Mouse (Mus musculus) MEL (cell line): ENCODE data around the gene Unc5cl.

ENCODE experiments used
- CHD1 ChIP-seq: IDR thresholded peaks from 2 replicates; pipeline ENCODE4 v1.6.1; 2012; ENCODE audit warnings: low read depth, mild to moderate bottlenecking, inconsistent platforms, low read length, improper control_type of control experiment
- CTCF ChIP-seq, 3 experiments: IDR thresholded peaks in 2 of 3; conservative IDR thresholded peaks in 1 of 3; 2 replicates each; pipeline ENCODE4 v1.5.1; 2011 to 2012; ENCODE audit warnings: low read length in 3 of 3, low read depth in 2 of 3, mild to moderate bottlenecking in 2 of 3, improper control_type of control experiment in 1 of 3, inconsistent platforms in 1 of 3, mixed read lengths in 1 of 3, moderate library complexity in 1 of 3; ENCODE audit not compliant: control insufficient read depth in 1 of 3, insufficient read depth in 1 of 3, poor library complexity in 1 of 3, severe bottlenecking in 1 of 3
- EP300 ChIP-seq, 2 experiments: IDR thresholded peaks; 2 replicates each; pipeline ENCODE4 v1.6.1; 2011; ENCODE audit warnings: improper control_type of control experiment in 2 of 2, low read length in 2 of 2, low read depth in 1 of 2, mild to moderate bottlenecking in 1 of 2
- MAX ChIP-seq: IDR thresholded peaks from 2 replicates; pipeline ENCODE4 v1.6.1; 2011; ENCODE audit warnings: low read length, improper control_type of control experiment
- NRF1 ChIP-seq: IDR thresholded peaks from 2 replicates; pipeline ENCODE4 v1.6.1; 2014; ENCODE audit warnings: low read depth, mild to moderate bottlenecking, inconsistent platforms, low read length, improper control_type of control experiment, moderate library complexity; ENCODE audit not compliant: poor library complexity, insufficient read depth, severe bottlenecking
- POLR2A ChIP-seq, 2 experiments: IDR thresholded peaks; 2 replicates each; pipeline ENCODE4 v1.6.1; 2011 to 2012; ENCODE audit warnings: low read length in 2 of 2, mild to moderate bottlenecking in 2 of 2, control low read depth in 1 of 2, improper control_type of control experiment in 1 of 2, low read depth in 1 of 2, moderate library complexity in 1 of 2; ENCODE audit not compliant: control insufficient read depth in 1 of 2, insufficient read depth in 1 of 2, poor library complexity in 1 of 2
- USF2 ChIP-seq, 2 experiments: IDR thresholded peaks; 2 replicates each; pipeline ENCODE4 v1.6.1; 2011 to 2012; ENCODE audit warnings: improper control_type of control experiment in 2 of 2, low read length in 2 of 2, borderline replicate concordance in 1 of 2, inconsistent platforms in 1 of 2, low read depth in 1 of 2, mild to moderate bottlenecking in 1 of 2; ENCODE audit not compliant: insufficient read depth in 1 of 2
- ZMIZ1 ChIP-seq: IDR thresholded peaks from 2 replicates; pipeline ENCODE4 v1.6.1; 2012; ENCODE audit warnings: low read depth, mild to moderate bottlenecking, inconsistent platforms, low read length, improper control_type of control experiment, moderate library complexity

DNA sequence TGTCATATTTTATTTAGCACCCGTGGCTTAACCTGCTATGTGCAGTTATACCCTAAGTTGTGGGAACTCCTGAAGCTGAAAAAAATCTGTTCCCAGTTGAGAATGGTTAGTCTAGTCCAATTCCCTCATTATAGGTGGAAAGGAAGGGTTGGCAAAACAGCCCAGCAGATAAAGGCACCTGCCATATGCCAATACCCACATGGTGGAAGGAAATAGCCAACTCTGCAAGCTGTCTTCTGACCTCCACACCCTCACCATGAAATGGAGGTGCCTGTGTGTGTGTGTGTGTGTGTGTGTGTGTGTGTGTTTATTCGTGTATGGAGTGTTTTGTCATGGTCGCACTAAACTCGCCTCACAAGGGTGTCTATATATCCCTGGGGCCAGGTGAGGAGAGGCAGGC lies 115.0 kb downstream of the Unc5cl start:
- TF ChIP-seq CHD1 (no peak), POLR2A (IDR thresholded peaks at IDR 0.05; ENCODE audit: control insufficient read depth in 1 of 2, insufficient read depth in 1 of 2, low read depth in 1 of 2, low read length in 2 of 2, poor library complexity in 1 of 2) (no peak), ZMIZ1 (no peak), CTCF (IDR thresholded peaks at IDR 0.05 in 2 of 3, conservative IDR thresholded peaks at IDR 0.05 in 1 of 3; ENCODE audit: control insufficient read depth in 1 of 3, insufficient read depth in 1 of 3, low read depth in 2 of 3, low read length in 3 of 3, poor library complexity in 1 of 3, severe bottlenecking in 1 of 3) (no peak), NRF1 (no peak), USF2 (IDR thresholded peaks at IDR 0.05; ENCODE audit: borderline replicate concordance in 1 of 2, insufficient read depth in 1 of 2, low read depth in 1 of 2, low read length in 2 of 2) (no peak), EP300 (IDR thresholded peaks at IDR 0.05; ENCODE audit: low read depth in 1 of 2, low read length in 2 of 2) (no peak), MAX (no peak)
